Mouse (Mus musculus) brain, embryonic 14.5 days (tissue): ENCODE measurements around the gene Smim27.

Experiments
- CTCF ChIP-seq: fragments of 200-500 bp; IDR thresholded peaks from 2 replicates; pipeline ENCODE4 v1.5.1; 2012; ENCODE audit warnings: inconsistent platforms, mild to moderate bottlenecking, moderate library complexity, borderline replicate concordance; ENCODE audit not compliant: insufficient read depth, insufficient read length; ENCODE audit errors: extremely low read depth
- POLR2A ChIP-seq: fragments of 200-500 bp; IDR thresholded peaks from 2 replicates; pipeline ENCODE4 v1.6.1; 2012; ENCODE audit warnings: mild to moderate bottlenecking, inconsistent platforms, borderline replicate concordance; ENCODE audit not compliant: poor library complexity, insufficient read depth, insufficient read length, severe bottlenecking; ENCODE audit errors: extremely low read depth

DNA sequence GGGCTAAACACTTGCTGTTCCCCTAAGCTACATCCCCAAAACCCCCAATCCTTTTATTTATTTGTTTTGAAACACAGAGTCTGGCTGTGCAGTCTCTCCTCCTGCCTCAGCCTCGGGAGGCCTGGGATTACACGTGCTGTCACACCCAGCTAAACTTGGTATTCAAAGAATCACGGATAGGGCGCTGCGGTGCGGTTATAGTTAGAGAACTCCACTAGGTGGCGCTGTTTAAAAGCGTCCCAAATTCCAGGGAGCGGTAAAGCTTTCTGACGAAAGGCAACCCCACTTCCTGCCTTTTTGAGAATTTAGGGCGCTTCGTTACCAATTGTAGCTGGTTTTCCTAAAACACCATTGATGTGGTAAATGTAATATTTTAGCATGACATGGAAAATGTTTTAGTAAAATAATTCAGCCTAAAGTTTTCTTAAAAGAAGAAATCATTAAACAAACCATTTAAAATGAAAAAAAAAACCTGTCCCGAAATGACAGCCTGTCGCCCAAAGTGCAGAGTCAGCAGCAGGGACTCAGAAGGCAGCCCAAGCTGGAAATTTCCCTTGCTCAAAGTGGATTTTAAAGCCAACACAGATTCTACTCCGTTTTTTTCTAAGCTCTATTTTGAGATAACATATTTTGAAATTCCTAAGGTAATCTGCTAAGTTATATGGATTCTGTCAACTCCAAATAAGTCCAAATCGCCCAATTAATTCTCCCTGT lies 31.9 kb downstream of the Smim27 start:
- peak; percentile 87 for TF ChIP-seq CTCF
- TF ChIP-seq POLR2A = no peak
